Mouse (Mus musculus): ENCODE results near the gene Flnb. TPM values are rescaled to one million over a fixed set of nuclear protein-coding genes. Genes with fewer than 3 reads are reported as not detected.

The Flnb gene
- total and polyA plus RNA-seq, 3 experiments: 29.5 to 74.0 (median 61.6) TPM

GRCm38 (mm10) chr14:7847746-7848232, 30.0 kb downstream of the Flnb start:
- peaks cover 7 to 71% of the 10 kb centered on the region in 2 experiments for H3K4me1 ChIP-seq (ENCODE audit: control insufficient read depth in 1 of 2, insufficient read depth in 2 of 2)
- in situ Hi-C loops (cut with MboI; ENCODE audit: low pct_ligation_motif_present, low pct_unique_long_range_greater_than_20kb, low sequenced_read_pairs) (no loop called here), dilution Hi-C loops (cut with MboI; ENCODE audit: extremely low pct_ligation_motif_present, extremely low pct_unique_long_range_greater_than_20kb, low sequenced_read_pairs) (no loop called here)
- TF ChIP-seq RCOR1 (conservative IDR thresholded peaks at IDR 0.05; ENCODE audit: low read depth, low read length) (no peak), CHD2 (IDR thresholded peaks at IDR 0.05; ENCODE audit: low read length) (no peak), TBP (conservative IDR thresholded peaks at IDR 0.05; ENCODE audit: low read depth, low read length) (no peak), RAD21 (IDR thresholded peaks at IDR 0.05; ENCODE audit: low read depth, low read length) (no peak), USF2 (conservative IDR thresholded peaks at IDR 0.05; ENCODE audit: low read depth, low read length) (no peak), MAZ (IDR thresholded peaks at IDR 0.05; ENCODE audit: low read depth, low read length) (no peak), ZC3H11A (IDR thresholded peaks at IDR 0.05; ENCODE audit: low read depth, low read length) (no peak), CTCF (conservative IDR thresholded peaks at IDR 0.05 in 1 of 2, IDR thresholded peaks at IDR 0.05 in 1 of 2; ENCODE audit: low read depth in 2 of 2, low read length in 2 of 2) (no peak), POLR2A (IDR thresholded peaks at IDR 0.05; ENCODE audit: low read depth, low read length) (no peak), E2F4 (IDR thresholded peaks at IDR 0.05; ENCODE audit: insufficient replicate concordance, low read depth, low read length) (no peak), CHD1 (IDR thresholded peaks at IDR 0.05; ENCODE audit: low read depth, low read length) (no peak), TCF12 (IDR thresholded peaks at IDR 0.05; ENCODE audit: low read depth, low read length) (no peak), MXI1 (IDR thresholded peaks at IDR 0.05; ENCODE audit: low read depth, low read length) (no peak), USF1 (IDR thresholded peaks at IDR 0.05; ENCODE audit: low read depth, low read length) (no peak), POLR2AphosphoS2 (IDR thresholded peaks at IDR 0.05; ENCODE audit: low read depth, low read length) (no peak), JUN (IDR thresholded peaks at IDR 0.05; ENCODE audit: insufficient read depth, low read depth, low read length) (no peak), SIN3A (IDR thresholded peaks at IDR 0.05; ENCODE audit: low read length) (no peak), ZNF384 (IDR thresholded peaks at IDR 0.05; ENCODE audit: low read depth, low read length) (no peak), PAX5 (IDR thresholded peaks at IDR 0.05; ENCODE audit: low read length) (no peak), HCFC1 (IDR thresholded peaks at IDR 0.05; ENCODE audit: low read depth, low read length) (no peak)
- DNase-seq (ENCODE audit: extremely low read depth): no peak
- H3K36me3 ChIP-seq (replicated peaks in 1 of 2; ENCODE audit: control insufficient read depth in 1 of 2, insufficient read depth in 1 of 2, low read length in 1 of 2): peaks cover 4 to 69% of the 10 kb centered on the region in 2 experiments
- no peak overlapping the region for H3K9ac ChIP-seq (ENCODE audit: insufficient read depth, low read depth)
- no peaks in the 10 kb centered on the region for H3K9me3 ChIP-seq (replicated peaks; ENCODE audit: low read length)
- no peaks in the 10 kb centered on the region for H3K27me3 ChIP-seq (replicated peaks)
- no peak overlapping the region for H3K4me3 ChIP-seq (replicated peaks in 1 of 3; ENCODE audit: low read depth in 2 of 3, low read length in 2 of 3, poor library complexity in 1 of 3)
- no peak overlapping the region for H3K4me2 ChIP-seq (ENCODE audit: insufficient read depth, low read depth, poor library complexity, severe bottlenecking)
- H3K79me2 ChIP-seq (replicated peaks; ENCODE audit: control insufficient read depth, extremely low read depth, insufficient read depth, poor library complexity, severe bottlenecking): peaks cover 19% of the 10 kb centered on the region
- no peak overlapping the region for H3K27ac ChIP-seq (ENCODE audit: insufficient read depth, low read depth)

GRCm38 (mm10) chr14:7850913-7851312, 33.2 kb downstream of the Flnb start:
- no peaks in the 10 kb centered on the region for H3K27me3 ChIP-seq (replicated peaks)
- 0 out of 2 replicates have a peak overlapping the region, but pooled peaks have one; percentile 18 for H3K9ac ChIP-seq (ENCODE audit: insufficient read depth, low read depth)
- no peak for TF ChIP-seq NELFE (IDR thresholded peaks at IDR 0.05; ENCODE audit: low read depth, low read length)
- TF ChIP-seq JUND (conservative IDR thresholded peaks at IDR 0.05; ENCODE audit: low read depth, low read length): no peak
- TF ChIP-seq E2F4 (IDR thresholded peaks at IDR 0.05; ENCODE audit: insufficient replicate concordance, low read depth, low read length): no peak
- TF ChIP-seq ZNF384 (IDR thresholded peaks at IDR 0.05; ENCODE audit: low read depth, low read length): no peak
- TF ChIP-seq TBP (conservative IDR thresholded peaks at IDR 0.05; ENCODE audit: low read depth, low read length): no peak
- no peak for TF ChIP-seq RAD21 (IDR thresholded peaks at IDR 0.05; ENCODE audit: low read depth, low read length)
- no peak for TF ChIP-seq ZC3H11A (IDR thresholded peaks at IDR 0.05; ENCODE audit: low read depth, low read length)
- TF ChIP-seq UBTF (IDR thresholded peaks at IDR 0.05; ENCODE audit: low read depth, low read length): no peak
- TF ChIP-seq ZKSCAN1 (IDR thresholded peaks at IDR 0.05; ENCODE audit: borderline replicate concordance, low read depth, low read length): no peak
- no peak for TF ChIP-seq CHD1 (IDR thresholded peaks at IDR 0.05; ENCODE audit: low read depth, low read length)
- dilution Hi-C loops (cut with MboI; ENCODE audit: extremely low pct_ligation_motif_present, extremely low pct_unique_long_range_greater_than_20kb, low sequenced_read_pairs): no loop called here
- peaks cover 12 to 84% of the 10 kb centered on the region in 2 experiments for H3K4me1 ChIP-seq (ENCODE audit: control insufficient read depth in 1 of 2, insufficient read depth in 2 of 2)
- H3K4me2 ChIP-seq (ENCODE audit: insufficient read depth, low read depth, poor library complexity, severe bottlenecking): no peak overlapping the region
- no peaks in the 10 kb centered on the region for H3K9me3 ChIP-seq (replicated peaks; ENCODE audit: low read length)
- H3K27ac ChIP-seq (ENCODE audit: insufficient read depth, low read depth): no peak overlapping the region
- in situ Hi-C loops (cut with MboI; ENCODE audit: low pct_ligation_motif_present, low pct_unique_long_range_greater_than_20kb, low sequenced_read_pairs): no loop called here
- DNase-seq (ENCODE audit: extremely low read depth): no peak
- H3K36me3 ChIP-seq (replicated peaks in 1 of 2; ENCODE audit: control insufficient read depth in 1 of 2, insufficient read depth in 1 of 2, low read length in 1 of 2): peaks cover 15 to 74% of the 10 kb centered on the region in 2 experiments
- peaks cover 19% of the 10 kb centered on the region for H3K79me2 ChIP-seq (replicated peaks; ENCODE audit: control insufficient read depth, extremely low read depth, insufficient read depth, poor library complexity, severe bottlenecking)
- no peak overlapping the region for H3K4me3 ChIP-seq (replicated peaks in 1 of 3; ENCODE audit: low read depth in 2 of 3, low read length in 2 of 3, poor library complexity in 1 of 3)
